Mouse (Mus musculus) kidney, adult 2 months (tissue): ENCODE measurements around the gene Ivl. TPM values are rescaled to one million over a fixed set of nuclear protein-coding genes. Genes with fewer than 3 reads are reported as not detected.

Experiments used
- DNase-seq: peaks from one replicate; pipeline ENCODE4 v3.0.0; 2021
- H3K27ac ChIP-seq: fragments of 200-500 bp; 2 replicates; pipeline ENCODE4 v1.5.1; 2012; ENCODE audit warnings: low read depth, low read length, control low read depth, inconsistent platforms; ENCODE audit not compliant: insufficient read depth
- H3K27me3 ChIP-seq: fragments of 200-500 bp; replicated peaks from 2 replicates; pipeline ENCODE4 v1.6.1; 2012; ENCODE audit warnings: mild to moderate bottlenecking, moderate library complexity, low read length, inconsistent platforms; ENCODE audit not compliant: control insufficient read depth, insufficient read depth
- H3K36me3 ChIP-seq: fragments of 200-500 bp; 2 replicates; pipeline ENCODE4 v1.6.1; 2012; ENCODE audit warnings: mild to moderate bottlenecking, moderate library complexity, low read length, inconsistent platforms; ENCODE audit not compliant: control insufficient read depth, insufficient read depth
- H3K4me1 ChIP-seq: fragments of 200-500 bp; 2 replicates; pipeline ENCODE4 v1.6.1; 2011; ENCODE audit warnings: low read length; ENCODE audit not compliant: control insufficient read depth, insufficient read depth
- H3K4me3 ChIP-seq: fragments of 200-500 bp; 2 replicates; pipeline ENCODE4 v1.5.1; 2011; ENCODE audit warnings: mild to moderate bottlenecking, low read depth, low read length, control low read depth; ENCODE audit not compliant: insufficient read depth
- CTCF ChIP-seq: fragments of 200-500 bp; conservative IDR thresholded peaks from 2 replicates; pipeline ENCODE4 v1.5.1; 2011; ENCODE audit warnings: low read depth, mild to moderate bottlenecking, control low read depth, low read length, moderate library complexity, mixed read lengths; ENCODE audit not compliant: insufficient read depth, insufficient read length
- POLR2A ChIP-seq: fragments of 200-500 bp; IDR thresholded peaks from one replicate; pipeline ENCODE4 v1.6.1; 2011; ENCODE audit warnings: low read depth, low read length, control low read depth
- WGBS: fragments of 180-500 bp; shearing (Covaris S2); methylation state at CpG from one replicate; pipeline ENCODE4 v1.1.7; 2018; 5-methylcytosine and 5-hydroxymethylcytosine counted together
- polyA plus RNA-seq: library from polyadenylated mRNA; depleted of rRNA; stranded (reverse); fragments of >200 nt; gene quantifications from 2 replicates; pipeline ENCODE4 v1.2.3, GENCODE M21; 2012

Ivl gene
- polyA plus RNA-seq, 1 experiment = 0.08 TPM

GRCm38 (mm10) chr3:92598429-92598828 is 24.9 kb upstream of the Ivl start:
- TF ChIP-seq CTCF (no peak), POLR2A (no peak)
- 91% methylated on average over 2 of the region's 2 CpGs for WGBS
- Histone ChIP-seq H3K27ac (no peak overlapping the region), H3K4me3 (no peak overlapping the region), H3K36me3 (no peaks in the 10 kb centered on the region), H3K27me3 (no peaks in the 10 kb centered on the region), H3K4me1 (no peaks in the 10 kb centered on the region)
- DNase-seq = no peak

- H3K27me3 ChIP-seq = no peaks in the 10 kb centered on the region
- no peaks in the 10 kb centered on the region for H3K36me3 ChIP-seq
- peak; percentile 76 for DNase-seq
- no peak for TF ChIP-seq POLR2A
- no peak for TF ChIP-seq CTCF
- H3K4me1 ChIP-seq = no peaks in the 10 kb centered on the region
- WGBS = 40% methylated on average over 1 of the region's 1 CpGs
- H3K27ac ChIP-seq = peak within 1 kb of the TSS; percentile 30
- H3K4me3 ChIP-seq = no peak within 1 kb of the TSS
Measured at GRCm38 (mm10) chr3:92588858-92589257, 15.3 kb upstream of the Ivl start, which contains the start of gene Smcp. Smcp (minus strand) TSS chr3:92588997.

- Histone ChIP-seq H3K27me3 (no peaks in the 10 kb centered on the region), H3K4me1 (no peaks in the 10 kb centered on the region), H3K4me3 (no peak overlapping the region), H3K27ac (no peak overlapping the region), H3K36me3 (no peaks in the 10 kb centered on the region)
- 94% methylated on average over 3 of the region's 3 CpGs for WGBS
- TF ChIP-seq CTCF = no peak
- TF ChIP-seq POLR2A = no peak
- no peak for DNase-seq
Measured at GRCm38 (mm10) chr3:92587190-92587589, 13.7 kb upstream of the Ivl start.

- H3K4me3 ChIP-seq = no peak overlapping the region
- no peaks in the 10 kb centered on the region for H3K36me3 ChIP-seq
- no peaks in the 10 kb centered on the region for H3K27me3 ChIP-seq
- no peaks in the 10 kb centered on the region for H3K4me1 ChIP-seq
- TF ChIP-seq CTCF = no peak
- DNase-seq = no peak
- 59% methylated on average over 1 of the region's 1 CpGs for whole genome bisulfite sequencing
- no peak overlapping the region for H3K27ac ChIP-seq
Measured at GRCm38 (mm10) chr3:92585055-92585454, 11.5 kb upstream of the Ivl start.

GRCm38 (mm10) chr3:92583164-92583826 is 9.8 kb upstream of the Ivl start:
- no peaks in the 10 kb centered on the region for H3K36me3 ChIP-seq
- no peaks in the 10 kb centered on the region for H3K4me1 ChIP-seq
- 69% methylated on average over 3 of the region's 3 CpGs for WGBS
- no peaks in the 10 kb centered on the region for H3K27me3 ChIP-seq
- no peak overlapping the region for H3K4me3 ChIP-seq
- no peak overlapping the region for H3K27ac ChIP-seq
- no peak for DNase-seq
- TF ChIP-seq POLR2A (no peak), CTCF (no peak)

- Histone ChIP-seq H3K27ac (no peak overlapping the region), H3K27me3 (no peaks in the 10 kb centered on the region), H3K4me1 (no peaks in the 10 kb centered on the region), H3K36me3 (no peaks in the 10 kb centered on the region), H3K4me3 (no peak overlapping the region)
- TF ChIP-seq POLR2A = no peak
- no peak for TF ChIP-seq CTCF
- WGBS = 64% methylated on average over 1 of the region's 1 CpGs
- DNase-seq = no peak
Measured at GRCm38 (mm10) chr3:92579508-92579907, 6.0 kb upstream of the Ivl start.

- Histone ChIP-seq H3K4me1 (no peaks in the 10 kb centered on the region), H3K27ac (no peak overlapping the region), H3K4me3 (no peak overlapping the region), H3K27me3 (no peaks in the 10 kb centered on the region), H3K36me3 (no peaks in the 10 kb centered on the region)
- 87% methylated on average over 4 of the region's 4 CpGs for WGBS
- no peak for DNase-seq
- TF ChIP-seq CTCF = no peak
- no peak for TF ChIP-seq POLR2A
Measured at GRCm38 (mm10) chr3:92578652-92579413, 5.3 kb upstream of the Ivl start.
